Comparison of ENCODE assay signal across 26 mouse cellular contexts in the genomic region with DNA sequence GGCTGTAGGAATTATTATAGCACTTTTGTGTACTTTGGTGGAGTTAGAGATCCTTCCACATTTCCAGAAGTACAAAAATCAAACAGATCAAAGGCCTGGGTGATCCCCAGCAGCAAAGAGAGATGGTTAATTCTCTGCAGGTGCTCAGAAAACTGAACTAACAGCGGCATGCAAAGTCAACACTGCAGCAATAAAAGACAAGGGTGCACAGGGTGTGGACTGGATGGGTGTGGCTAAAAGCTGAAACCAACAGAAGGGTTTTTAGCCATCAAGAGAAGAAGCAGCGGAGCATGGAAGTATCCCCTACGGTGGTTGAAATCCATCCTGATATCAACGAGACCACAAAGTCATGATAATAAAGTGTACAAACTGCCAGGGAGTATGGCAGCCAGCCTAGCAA. TPM values are rescaled to one million over a fixed set of nuclear protein-coding genes. Genes with fewer than 3 reads are reported as not detected.
DNase-seq lines count a peak whose midpoint lies in the region; ATAC-seq and TF ChIP-seq lines count a peak whose summit lies in the region.
"Had no signal": no experiment of that assay in that cellular context is flagged by ENCODE, and none has a peak within 500 bp of the region (broad histone marks: within the 10 kb centered on the region; RNA-seq: fewer than 3 reads in every experiment).

No protein-coding gene starts in this region.

- no peak for TF ChIP-seq CTCF in MEL (IDR thresholded peaks at IDR 0.05 in 2 of 3, conservative IDR thresholded peaks at IDR 0.05 in 1 of 3; ENCODE audit: control insufficient read depth in 1 of 3, insufficient read depth in 1 of 3, low read depth in 2 of 3, low read length in 3 of 3, poor library complexity in 1 of 3, severe bottlenecking in 1 of 3)
- TF ChIP-seq CTCF in intestine, postnatal 0 days (IDR thresholded peaks at IDR 0.05; ENCODE audit: low read depth), result no peak

- no peak for TF ChIP-seq RAD21 in MEL (IDR thresholded peaks at IDR 0.05; ENCODE audit: low read depth, low read length)

- no peaks in the 10 kb centered on the region for H3K27me3 ChIP-seq in MEL (ENCODE audit: control insufficient read depth in 1 of 2, insufficient read depth in 2 of 2, low read length in 2 of 2)
- H3K27me3 ChIP-seq in intestine, postnatal 0 days (replicated peaks; ENCODE audit: control insufficient read depth, insufficient read depth, low read length), result no peaks in the 10 kb centered on the region
- H3K27me3 ChIP-seq in stomach, embryonic 14.5 days (ENCODE audit: control insufficient read depth, insufficient read depth, low read length), result no peaks in the 10 kb centered on the region
- H3K27me3 ChIP-seq in forebrain, embryonic 12.5 days, result no peaks in the 10 kb centered on the region
- H3K27me3 ChIP-seq: CH12.LX; forebrain, embryonic 13.5 days; hindbrain, embryonic 12.5 days; limb, embryonic 12.5 days; neural tube, embryonic 12.5 days had no signal

- H3K4me2 ChIP-seq in intestine, postnatal 0 days (replicated peaks; ENCODE audit: low read depth), result no peak overlapping the region
- no peak overlapping the region for H3K4me2 ChIP-seq in stomach, embryonic 14.5 days (replicated peaks; ENCODE audit: low read depth, low read length)
- no peak overlapping the region for H3K4me2 ChIP-seq in forebrain, embryonic 12.5 days
- H3K4me2 ChIP-seq: forebrain, embryonic 13.5 days; hindbrain, embryonic 12.5 days; limb, embryonic 12.5 days; midbrain, embryonic 11.5 days; neural tube, embryonic 12.5 days had no signal

- H3K9ac ChIP-seq in MEL (ENCODE audit: control insufficient read depth, low read depth, low read length, poor library complexity, severe bottlenecking), result no peak overlapping the region
- H3K9ac ChIP-seq in intestine, postnatal 0 days (ENCODE audit: low read depth, low read length), result no peak overlapping the region
- H3K9ac ChIP-seq in stomach, embryonic 14.5 days (replicated peaks; ENCODE audit: low read depth, low read length), result no peak overlapping the region
- no peak overlapping the region for H3K9ac ChIP-seq in forebrain, embryonic 12.5 days
- H3K9ac ChIP-seq: forebrain, embryonic 13.5 days; hindbrain, embryonic 12.5 days; limb, embryonic 12.5 days; neural tube, embryonic 12.5 days had no signal

- 0 out of 2 replicates have a peak overlapping the region, but pooled peaks have one; percentile 16 for H3K27ac ChIP-seq in MEL (ENCODE audit: control insufficient read depth, low read depth, low read length)
- H3K27ac ChIP-seq in intestine, postnatal 0 days (ENCODE audit: low read depth, low read length), result peak overlapping the region; percentile 17; the same call in 1 of the 2 replicates
- H3K27ac ChIP-seq in stomach, embryonic 14.5 days (ENCODE audit: low read length), result peak overlapping the region; percentile 63; the same call in 1 of the 2 replicates
- H3K27ac ChIP-seq in forebrain, embryonic 12.5 days, result no peak overlapping the region
- H3K27ac ChIP-seq: forebrain, embryonic 13.5 days; hindbrain, embryonic 12.5 days; kidney, postnatal 0 days; left cerebral cortex, adult 2 months; limb, embryonic 12.5 days; neural tube, embryonic 12.5 days had no signal

- H3K36me3 ChIP-seq in MEL (ENCODE audit: control insufficient read depth in 1 of 2, insufficient read depth in 2 of 2, low read length in 2 of 2), result peaks cover 0 to 24% of the 10 kb centered on the region in 2 experiments; a peak in 2 of 4 replicates
- H3K36me3 ChIP-seq in intestine, postnatal 0 days (ENCODE audit: control insufficient read depth, insufficient read depth), result no peaks in the 10 kb centered on the region
- H3K36me3 ChIP-seq in stomach, embryonic 14.5 days (ENCODE audit: control insufficient read depth, insufficient read depth, low read length), result no peaks in the 10 kb centered on the region
- H3K36me3 ChIP-seq in forebrain, embryonic 12.5 days (replicated peaks), result peaks cover 4% of the 10 kb centered on the region; the same call in 1 of the 2 replicates
- H3K36me3 ChIP-seq: hindbrain, embryonic 12.5 days; limb, embryonic 12.5 days; neural tube, embryonic 12.5 days had no signal

- H3K79me2 ChIP-seq in MEL (ENCODE audit: control insufficient read depth, insufficient read depth, low read length, poor library complexity), result no peaks in the 10 kb centered on the region

- 43% methylated on average over 4 of the region's 4 CpGs for WGBS in intestine, postnatal 0 days
- 66% methylated on average over 4 of the region's 4 CpGs for WGBS in stomach, embryonic 14.5 days
- WGBS in forebrain, embryonic 12.5 days, result 81% methylated on average over 4 of the region's 4 CpGs

- H3K4me1 ChIP-seq in MEL (ENCODE audit: control insufficient read depth in 1 of 2, insufficient read depth in 2 of 2, low read length in 2 of 2), result peaks cover 20 to 23% of the 10 kb centered on the region in 2 experiments
- 0 out of 2 replicates have a peak, but pooled peaks cover 4% of the 10 kb centered on the region for H3K4me1 ChIP-seq in intestine, postnatal 0 days (replicated peaks; ENCODE audit: control insufficient read depth, insufficient read depth, low read length)
- peaks cover 5% of the 10 kb centered on the region; the same call in 1 of the 2 replicates for H3K4me1 ChIP-seq in stomach, embryonic 14.5 days (ENCODE audit: control insufficient read depth, insufficient read depth, low read length)
- peaks cover 22% of the 10 kb centered on the region for H3K4me1 ChIP-seq in forebrain, embryonic 12.5 days
- H3K4me1 ChIP-seq: limb, embryonic 12.5 days had no signal

- DNase-seq in A20 (ENCODE audit: low read depth, low spot score) (peak; percentile 54), MEL (ENCODE audit: low read depth, low spot score) (peak; percentile 83)
- no peak for DNase-seq in embryo, embryonic 10 days (ENCODE audit: low spot score)
- DNase-seq in adrenal gland, adult 8-10 months, result no peak
- DNase-seq: adrenal gland, postnatal 10 days; cerebellum, adult 8-10 months; gastrocnemius, postnatal 14 days; kidney, adult 2 months; lung, postnatal 10 days; right cerebral cortex, adult 18-20 months; right cerebral cortex, postnatal 4 days; thymus, adult 2 months; thymus, postnatal 36 days had no signal

- H3K9me3 ChIP-seq in MEL (replicated peaks; ENCODE audit: insufficient read depth, low read length), result no peaks in the 10 kb centered on the region
- H3K9me3 ChIP-seq in intestine, postnatal 0 days (ENCODE audit: control insufficient read depth), result no peaks in the 10 kb centered on the region
- H3K9me3 ChIP-seq in stomach, embryonic 14.5 days (ENCODE audit: control insufficient read depth, low read depth, low read length), result no peaks in the 10 kb centered on the region
- H3K9me3 ChIP-seq in forebrain, embryonic 12.5 days, result no peaks in the 10 kb centered on the region
- H3K9me3 ChIP-seq: forebrain, embryonic 13.5 days; hindbrain, embryonic 12.5 days; limb, embryonic 12.5 days; neural tube, embryonic 12.5 days had no signal

- no peak overlapping the region for H3K4me3 ChIP-seq in MEL (ENCODE audit: control insufficient read depth in 1 of 2, insufficient read depth in 1 of 2, low read depth in 2 of 2, low read length in 2 of 2)
- H3K4me3 ChIP-seq in intestine, postnatal 0 days (ENCODE audit: low read depth, low read length), result no peak overlapping the region
- no peak overlapping the region for H3K4me3 ChIP-seq in stomach, embryonic 14.5 days (ENCODE audit: low read depth, low read length)
- H3K4me3 ChIP-seq in forebrain, embryonic 12.5 days (replicated peaks), result no peak overlapping the region
- H3K4me3 ChIP-seq: forebrain, embryonic 13.5 days; hindbrain, embryonic 12.5 days; left cerebral cortex, adult 2 months; limb, embryonic 12.5 days; neural tube, embryonic 12.5 days had no signal

- peak; percentile 65 to 79 for TF ChIP-seq EP300 in MEL (IDR thresholded peaks at IDR 0.05; ENCODE audit: low read depth in 1 of 2, low read length in 2 of 2)

- TF ChIP-seq POLR2A in MEL (IDR thresholded peaks at IDR 0.05; ENCODE audit: control insufficient read depth in 1 of 2, insufficient read depth in 1 of 2, low read depth in 1 of 2, low read length in 2 of 2, poor library complexity in 1 of 2), result no peak

- peak; percentile 88 for ATAC-seq in intestine, postnatal 0 days
- no peak; the same call in 1 of the 2 replicates for ATAC-seq in stomach, embryonic 14.5 days (ENCODE audit: insufficient number of reproducible peaks, insufficient read depth, low FRiP score, low read depth)
- ATAC-seq in erythroblast, adult 5-6 weeks (replicated peaks; ENCODE audit: low FRiP score, poor library complexity, severe bottlenecking), result no peak
- no peak for ATAC-seq in forebrain, embryonic 12.5 days (ENCODE audit: low FRiP score)
- ATAC-seq: forebrain, embryonic 13.5 days; midbrain, embryonic 16.5 days had no signal

TF ChIP-seq in MEL, 35 proteins besides CTCF, POLR2A, EP300 and RAD21:
- TF ChIP-seq MXI1 (IDR thresholded peaks at IDR 0.05; ENCODE audit: low read depth, low read length) (peak; percentile 43; the same call in 1 of the 2 replicates), SIN3A (IDR thresholded peaks at IDR 0.05; ENCODE audit: low read length) (peak; percentile 63), ZKSCAN1 (IDR thresholded peaks at IDR 0.05; ENCODE audit: low read depth, low read length) (no peak), JUND (IDR thresholded peaks at IDR 0.05; ENCODE audit: low read depth, low read length) (no peak), ETS1 (IDR thresholded peaks at IDR 0.05; ENCODE audit: low read depth, low read length) (peak; percentile 44), MAZ (IDR thresholded peaks at IDR 0.05; ENCODE audit: low read depth, low read length) (peak; percentile 31; the same call in 1 of the 2 replicates), GATA1 (IDR thresholded peaks at IDR 0.05; ENCODE audit: low read depth, low read length) (peak; percentile 56; the same call in 1 of the 2 replicates), CHD2 (IDR thresholded peaks at IDR 0.05; ENCODE audit: low read length) (no peak), RCOR1 (IDR thresholded peaks at IDR 0.05; ENCODE audit: low read depth, low read length) (peak; percentile 74), MYB (IDR thresholded peaks at IDR 0.05; ENCODE audit: low read depth, low read length) (peak; percentile 49; the same call in 1 of the 2 replicates), TCF12 (IDR thresholded peaks at IDR 0.05; ENCODE audit: low read depth, low read length) (peak; percentile 46; the same call in 1 of the 2 replicates)

RNA-seq across cellular contexts. Expression of a gene that starts 57.7 kb away (rescaled TPM):
- 68.4 and 80.2 TPM in 2 replicates for total RNA-seq in MEL (2012; rRNA removed)
- 10 to 100 TPM in 1 of 2 experiments, not detected in 1; 73.1 TPM for polyA plus RNA-seq in MEL (2012; ENCODE audit: insufficient read depth in 1 of 2, insufficient read length in 2 of 2, low read depth in 1 of 2, low replicate concordance in 2 of 2, missing spikeins in 1 of 2)
- 37.6 and 39.0 TPM in 2 replicates for polyA plus RNA-seq in intestine, postnatal 0 days (2015; fragmentation: Nextera tagmentation; extraction: Ambion mirVana)
- 65.1 and 75.7 TPM in 2 replicates for polyA plus RNA-seq in stomach, embryonic 14.5 days (2014; fragmentation: Nextera tagmentation; extraction: Ambion mirVana)
- total RNA-seq in erythroblast, adult 5-6 weeks (2015; ENCODE audit: low replicate concordance), result 11.3 and 23.1 TPM in 2 replicates
- 18.7 and 28.9 TPM in 2 replicates for total RNA-seq in erythroblast, adult 5-6 weeks (2017; ENCODE audit: low replicate concordance)
- polyA plus RNA-seq in forebrain, embryonic 12.5 days (2016; fragmentation: Nextera tagmentation; extraction: Ambion mirVana), result 93.2 and 97.1 TPM in 2 replicates
- 100 to 1,000 TPM in 3 of 4 experiments, 10 to 100 TPM in 1; 99.8 to 126 (median 112) TPM for total RNA-seq in adrenal gland, adult 8-10 months (2022)

Comparison
In these comparisons a context has a peak if more than half of its experiments do, and no peak if none do; other contexts are left out.
1. DNase-seq: peak in A20 (single experiment) and MEL (single experiment); none in embryo, embryonic 10 days (single experiment) and adrenal gland, adult 8-10 months (single experiment).